Mouse (Mus musculus) monocyte, adult 2 months (primary cell): Measurements from ENCODE around the gene Col5a2.
"Not testable (repeated sequence)": the region's sequence is repeated elsewhere in the genome, so short reads cannot be mapped to it uniquely, and the experiment has no call there.

ENCODE experiments used
- DNase-seq, 2 experiments: peaks; one replicate each; pipeline ENCODE4 v3.0.0; 2022; ENCODE audit warnings: low spot score in 2 of 2, low read depth in 1 of 2

Col5a2 gene

DNA sequence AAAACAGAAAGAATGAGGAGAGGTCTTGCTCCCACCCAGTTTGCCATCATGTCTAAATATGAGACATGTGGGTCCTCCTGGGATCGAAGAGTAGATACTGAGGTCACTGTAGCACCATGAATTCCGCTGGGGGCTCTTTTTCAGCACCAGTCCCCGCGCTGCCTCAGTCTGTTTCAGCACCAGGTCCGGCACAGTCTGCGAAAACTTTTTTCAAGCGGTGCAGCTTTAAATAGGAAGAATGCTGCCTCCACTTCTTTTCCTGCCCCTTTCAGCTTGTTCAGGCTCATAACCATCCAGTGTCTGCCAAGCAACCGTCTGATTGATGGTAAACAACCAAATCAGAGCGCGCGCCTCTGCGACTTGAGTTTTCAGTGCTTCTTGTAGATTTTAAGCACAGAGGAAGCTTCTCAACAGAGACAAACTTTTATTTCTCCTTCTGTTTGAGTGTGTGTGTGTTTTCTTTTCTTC is at the start of gene Col5a2:
TSS of gene Col5a2 (minus strand) at position 418 of the 468 bp plus-strand sequence.
- DNase-seq: no peak

GRCm38 (mm10) chr1:45550531-45550930 is 47.4 kb upstream of the Col5a2 start:
- DNase-seq: no peak

DNA sequence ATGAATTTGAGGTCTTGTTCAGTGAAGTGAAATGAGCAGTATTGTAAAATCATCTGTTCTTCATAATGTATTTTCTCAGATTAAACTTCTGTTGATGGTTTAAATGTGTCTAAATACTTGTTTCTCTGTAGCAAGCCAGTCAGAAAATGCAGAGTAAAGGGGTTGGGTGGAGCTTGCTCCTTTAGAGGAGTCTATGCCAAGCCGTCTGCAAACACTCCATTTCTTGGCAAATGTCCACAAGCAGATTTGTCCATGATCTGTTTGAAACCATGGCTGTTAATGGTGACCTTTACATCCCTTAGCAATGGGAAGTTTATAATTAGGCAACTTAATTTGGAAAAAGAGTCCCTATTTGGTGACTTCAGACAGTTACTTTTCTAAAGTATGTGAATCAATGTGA is 38.8 kb upstream of the Col5a2 start:
- no peak for DNase-seq

GRCm38 (mm10) chr1:45541161-45541560 is 38.1 kb upstream of the Col5a2 start:
- DNase-seq: no peak

DNA sequence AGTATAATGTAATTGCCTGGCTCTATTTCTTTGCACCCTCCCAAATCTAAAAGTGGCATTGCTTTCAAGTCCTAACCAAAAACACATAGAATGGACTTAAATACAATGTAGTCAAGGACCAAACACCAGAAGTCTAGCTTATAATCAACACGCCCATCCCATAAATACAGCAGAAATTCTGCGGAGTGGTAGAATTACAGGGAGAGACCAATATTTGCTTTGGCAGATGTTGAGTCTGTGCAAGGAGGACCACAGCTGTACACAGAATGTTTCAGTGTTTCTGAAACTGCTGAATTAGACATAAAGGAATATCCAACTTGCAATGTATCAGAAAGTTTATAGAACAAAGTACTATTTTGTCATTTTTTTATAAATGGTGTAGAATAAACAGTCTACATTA is 28.4 kb upstream of the Col5a2 start:
- DNase-seq: no peak

DNA sequence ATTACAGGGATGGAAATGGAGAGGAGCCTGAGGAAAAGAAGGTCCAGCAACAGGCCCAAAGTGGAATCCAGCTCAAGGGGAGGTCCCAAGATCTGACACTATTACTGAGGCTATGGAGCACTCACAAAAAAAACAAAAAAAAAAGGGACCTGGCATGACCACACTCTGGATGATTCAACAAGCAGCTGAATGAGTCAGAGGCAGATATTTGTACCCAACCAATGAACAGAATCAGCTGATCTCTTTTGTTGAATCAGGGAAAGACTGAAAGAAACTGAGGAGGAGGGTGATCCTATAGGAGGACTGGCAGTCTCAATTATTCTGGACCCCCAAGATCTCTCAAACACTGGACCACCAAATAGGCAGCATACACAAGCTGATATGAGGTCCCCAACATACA is 24.4 kb upstream of the Col5a2 start:
- DNase-seq: not testable (repeated sequence)

DNA sequence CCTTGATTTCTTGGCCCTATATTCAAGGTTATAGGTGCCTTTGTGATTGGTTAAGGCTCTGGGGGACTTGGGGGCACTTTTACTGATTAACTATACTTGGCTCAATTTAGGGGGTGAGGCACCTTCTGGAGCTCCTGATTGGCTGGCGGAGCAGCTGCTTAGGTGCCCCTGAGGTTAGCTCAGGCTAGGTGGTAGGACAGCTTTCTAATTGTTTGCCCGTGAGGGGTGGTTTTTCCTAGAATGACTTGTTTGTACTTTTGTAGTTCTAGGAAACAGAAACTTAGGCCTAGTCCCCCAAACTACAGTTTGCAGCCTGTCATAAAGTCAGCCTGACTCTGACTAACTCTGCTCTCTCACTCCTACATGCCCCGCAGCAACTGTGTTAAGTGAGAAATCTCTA is 20.5 kb upstream of the Col5a2 start:
- DNase-seq: no peak

DNA sequence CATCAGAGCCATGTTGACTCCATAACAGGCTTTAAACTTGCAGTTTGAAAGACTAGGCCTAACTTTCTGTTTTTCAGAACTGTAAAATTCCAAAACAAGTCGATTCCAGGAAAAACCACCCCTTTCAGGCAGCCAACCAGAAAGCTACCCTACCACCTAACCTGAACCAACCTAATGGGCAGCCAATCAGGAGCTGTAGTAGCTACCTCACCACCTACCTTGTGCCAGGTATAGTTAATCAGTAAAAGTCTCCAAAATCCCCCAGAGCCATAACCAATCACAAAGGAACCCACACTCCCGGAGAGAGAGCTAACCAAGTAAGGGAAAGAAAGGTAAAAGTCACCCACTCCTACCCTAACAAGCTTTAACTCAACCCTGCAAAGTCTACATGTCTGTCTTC is 18.4 kb upstream of the Col5a2 start:
- DNase-seq: no peak

DNA sequence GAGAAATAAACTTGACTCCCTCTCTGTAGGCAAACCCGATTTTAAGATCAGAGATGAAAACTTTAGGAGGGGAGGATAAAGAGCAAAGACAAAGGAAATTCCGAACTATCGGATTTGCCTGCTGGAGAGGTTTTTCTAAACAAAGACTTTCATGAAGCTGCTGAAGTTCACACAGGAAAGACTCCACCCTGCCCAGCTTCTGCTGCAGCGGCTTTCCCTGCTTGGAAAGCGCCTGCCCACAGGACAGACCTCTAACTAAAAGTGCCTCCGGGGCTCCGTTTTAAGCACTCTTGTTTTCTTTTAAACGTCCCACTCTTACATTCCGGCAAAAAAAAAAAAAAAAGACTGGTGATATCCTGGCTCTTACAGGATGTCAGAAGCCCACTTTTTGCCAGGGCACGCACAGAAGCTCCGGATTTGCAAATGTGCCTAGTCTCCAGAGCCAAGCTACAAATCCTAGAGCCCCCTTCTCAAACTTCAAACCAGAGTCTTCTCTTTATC is 791 bp downstream of the Col5a2 start:
- DNase-seq: no peak

GRCm38 (mm10) chr1:45501437-45501836 is 1.6 kb downstream of the Col5a2 start:
- DNase-seq: no peak

- DNase-seq: no peak
These were observed 2.6 kb downstream of the Col5a2 start for GRCm38 (mm10) chr1:45500456-45500855.

- DNase-seq: no peak
These were observed 8.1 kb downstream of the Col5a2 start for GRCm38 (mm10) chr1:45495025-45495424.

GRCm38 (mm10) chr1:45492130-45492723 is 10.9 kb downstream of the Col5a2 start:
- DNase-seq: no peak

DNA sequence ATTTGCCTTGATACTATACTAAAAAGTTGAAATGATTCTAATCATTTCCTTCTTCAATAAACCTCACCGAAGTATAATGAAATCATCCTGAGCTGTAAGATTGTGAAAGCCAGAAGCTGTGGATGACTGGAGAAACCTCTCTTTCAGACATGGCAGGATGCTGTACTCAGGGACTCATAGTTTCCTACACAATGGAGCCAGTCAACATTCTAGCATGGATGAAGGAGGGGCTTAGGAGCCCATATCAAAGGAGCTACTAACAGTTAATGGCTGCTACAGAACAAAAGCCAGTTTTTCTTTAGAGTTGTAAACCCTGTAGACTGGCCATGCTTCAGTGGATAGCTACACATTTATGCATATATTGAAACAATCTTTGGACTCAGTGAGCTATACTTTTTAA is 12.6 kb downstream of the Col5a2 start:
- no peak for DNase-seq

DNA sequence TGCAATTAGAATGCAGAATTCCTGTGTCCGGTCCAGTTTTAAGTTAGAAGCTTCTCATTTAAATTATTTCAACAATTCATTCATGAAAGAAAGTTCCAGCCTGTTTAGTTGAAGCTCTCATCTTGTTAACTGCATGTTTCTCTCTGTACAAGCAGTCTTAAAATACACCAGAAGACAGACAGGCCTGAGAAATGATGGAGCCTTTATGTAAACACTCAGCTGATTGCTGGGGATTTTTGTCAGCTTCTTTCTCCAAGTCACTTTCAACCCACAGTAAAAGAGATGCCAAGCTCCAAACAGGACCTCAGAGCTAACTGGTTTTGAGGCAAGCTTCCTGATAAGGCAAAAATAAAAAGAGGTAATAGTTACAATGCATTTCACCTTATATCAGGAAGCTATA is 14.8 kb downstream of the Col5a2 start:
- DNase-seq: no peak

GRCm38 (mm10) chr1:45483001-45483400 is 20.1 kb downstream of the Col5a2 start:
- DNase-seq: no peak

- DNase-seq: no peak
These were observed 21.2 kb downstream of the Col5a2 start for GRCm38 (mm10) chr1:45481876-45482275.

DNA sequence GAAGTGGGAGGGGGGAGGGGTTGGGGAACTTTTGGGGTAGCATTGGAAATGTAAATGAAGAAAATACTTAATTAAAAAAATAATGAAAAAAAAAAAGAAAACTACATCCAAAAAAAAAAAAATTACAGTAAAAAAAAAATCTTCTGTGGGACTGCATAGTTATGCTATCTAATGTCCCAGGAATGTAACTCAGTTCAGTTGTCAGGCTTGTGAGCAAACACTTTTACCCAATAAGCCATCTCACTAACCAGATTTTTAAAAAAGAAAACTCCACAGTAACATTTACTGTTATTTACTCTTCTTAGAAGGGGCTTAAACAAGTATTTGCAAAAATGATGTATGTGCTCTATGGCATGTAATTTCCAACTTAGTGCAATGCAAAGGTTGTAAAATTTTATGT is 24.0 kb downstream of the Col5a2 start:
- DNase-seq: no peak

GRCm38 (mm10) chr1:45472751-45473150 is 30.3 kb downstream of the Col5a2 start:
- DNase-seq: no peak

GRCm38 (mm10) chr1:45460767-45461166 is 42.3 kb downstream of the Col5a2 start:
- no peak for DNase-seq

GRCm38 (mm10) chr1:45455763-45456162 is 47.3 kb downstream of the Col5a2 start:
- DNase-seq: no peak

- DNase-seq: no peak
These were observed 54.2 kb downstream of the Col5a2 start for GRCm38 (mm10) chr1:45448856-45449255.

- DNase-seq: no peak
These were observed 71.2 kb downstream of the Col5a2 start for GRCm38 (mm10) chr1:45431922-45432321.
